Mouse (Mus musculus): ENCODE data around the gene Nufip1.

DNA sequence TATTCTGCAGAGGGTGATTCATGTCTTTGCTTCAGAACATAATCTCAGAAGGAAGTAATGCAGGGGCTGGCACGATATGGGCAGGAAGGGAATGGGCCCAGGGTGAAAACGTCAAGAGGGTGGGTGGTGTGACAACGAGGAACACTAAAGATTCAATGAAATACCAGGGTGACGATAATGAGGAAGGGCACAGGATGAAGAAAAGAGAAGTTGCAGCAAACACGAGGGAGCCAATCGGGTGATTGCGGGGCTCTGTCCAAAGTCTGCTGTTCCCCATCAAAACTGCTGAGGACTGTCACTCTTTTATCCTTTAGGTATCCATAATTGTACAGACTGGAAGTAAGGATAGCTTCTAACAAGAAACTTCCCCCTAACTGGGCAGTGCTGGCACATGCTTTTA lies 13.4 kb upstream of the Nufip1 start:
- TF ChIP-seq POLR2A (IDR thresholded peaks at IDR 0.05; ENCODE audit: extremely low read depth, insufficient read depth, low read length) (no peak), CTCF (IDR thresholded peaks at IDR 0.05; ENCODE audit: low read depth, low read length) (no peak)
